Mouse (Mus musculus) neural tube, embryonic 11.5 days (tissue): ENCODE measurements around the gene Gnpnat1. TPM values are rescaled to one million over a fixed set of nuclear protein-coding genes. Genes with fewer than 3 reads are reported as not detected.

Source experiments
- ATAC-seq: fragments of 200-750 bp; cut with Nextera tagmentation; 2 replicates; pipeline ENCODE4 v1.8.0; 2017; ENCODE audit warnings: moderate number of reproducible peaks, mild to moderate bottlenecking, moderate TSS enrichment, moderate library complexity; ENCODE audit not compliant: insufficient read depth, low FRiP score, low TSS enrichment
- DNase-seq: peaks from one replicate; pipeline ENCODE4 v3.0.0-alpha.2; 2015; ENCODE audit warnings: low spot score
- H3K27ac ChIP-seq: fragments of 300-500 bp; sonication (generic); 2 replicates; pipeline ENCODE4 v1.5.1; 2014; ENCODE audit warnings: low read depth, mild to moderate bottlenecking, low read length
- H3K27me3 ChIP-seq: fragments of 300-500 bp; sonication (generic); 2 replicates; pipeline ENCODE4 v1.6.1; 2014; ENCODE audit warnings: mild to moderate bottlenecking, low read length, mixed read lengths; ENCODE audit not compliant: control insufficient read depth, insufficient read depth
- H3K36me3 ChIP-seq: fragments of 300-500 bp; sonication (generic); 2 replicates; pipeline ENCODE4 v1.6.1; 2014; ENCODE audit warnings: mild to moderate bottlenecking, low read length, moderate library complexity, mixed read lengths; ENCODE audit not compliant: control insufficient read depth, insufficient read depth
- H3K4me1 ChIP-seq: fragments of 300-500 bp; sonication (generic); 2 replicates; pipeline ENCODE4 v1.6.1; 2014; ENCODE audit warnings: low read length, mixed read lengths; ENCODE audit not compliant: control insufficient read depth, insufficient read depth
- H3K4me2 ChIP-seq: fragments of 300-500 bp; sonication (generic); 2 replicates; pipeline ENCODE4 v1.6.1; 2014; ENCODE audit warnings: low read depth, mild to moderate bottlenecking, moderate library complexity
- H3K4me3 ChIP-seq: fragments of 300-500 bp; sonication (generic); 2 replicates; pipeline ENCODE4 v1.5.1; 2014; ENCODE audit warnings: low read depth, low read length
- H3K9ac ChIP-seq: fragments of 300-500 bp; sonication (generic); 2 replicates; pipeline ENCODE4 v1.6.1; 2014; ENCODE audit warnings: mild to moderate bottlenecking, low read length
- H3K9me3 ChIP-seq: fragments of 300-500 bp; sonication (generic); 2 replicates; pipeline ENCODE4 v1.6.1; 2016; ENCODE audit warnings: low read length; ENCODE audit not compliant: control insufficient read depth
- WGBS: fragments of 180-500 bp; shearing (Covaris S2); extraction: QIAGEN DNeasy Blood & Tissue Kit; methylation state at CpG from one replicate; pipeline ENCODE4 v1.1.7; 2014; 5-methylcytosine and 5-hydroxymethylcytosine counted together
- polyA plus RNA-seq: library from polyadenylated mRNA; unstranded; fragments of >200 nt; fragmentation: Nextera tagmentation; extraction: Ambion mirVana; gene quantifications from 2 replicates; pipeline ENCODE4 v1.2.1, GENCODE M21; 2014

Gnpnat1 gene
- polyA plus RNA-seq, 1 experiment from 2014 or later: 39.7 TPM

DNA sequence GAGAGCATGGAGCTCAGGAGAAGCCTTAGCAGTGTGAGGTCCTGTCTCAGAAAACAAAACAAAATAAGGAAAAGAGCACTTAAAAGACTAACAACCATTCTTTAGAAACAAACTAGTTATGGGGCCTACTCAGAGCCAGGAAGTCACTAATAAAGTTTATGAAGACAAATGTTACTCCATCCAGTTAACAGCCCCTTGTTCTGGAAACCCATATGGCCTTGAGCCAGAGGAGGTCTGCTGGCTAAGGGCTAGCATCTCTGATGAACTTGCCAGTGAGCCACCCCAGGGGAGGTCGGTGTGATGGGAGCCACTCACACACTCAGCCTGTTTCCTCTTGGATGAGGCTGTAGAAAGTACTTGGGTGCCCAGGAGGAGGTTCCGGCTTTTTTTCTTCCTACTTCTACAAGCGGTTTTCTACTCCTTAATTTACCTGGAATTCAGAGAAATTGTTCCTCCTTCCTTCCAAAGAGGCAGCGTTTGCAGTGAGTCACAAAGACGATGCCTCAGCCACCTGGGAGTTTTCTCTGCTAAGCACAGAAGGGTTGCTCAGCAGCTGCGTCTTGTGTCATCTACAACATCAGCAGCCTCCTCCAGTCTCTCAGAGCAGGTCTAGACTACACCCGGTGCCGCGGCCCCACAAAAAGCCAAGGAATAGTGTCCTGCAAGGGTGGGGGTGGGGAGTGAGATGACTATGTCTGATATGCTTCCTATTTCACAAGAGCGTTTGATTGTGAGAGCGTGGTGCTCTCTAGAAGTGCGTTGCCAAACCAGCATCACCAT lies 38.3 kb upstream of the Gnpnat1 start:
- Histone ChIP-seq H3K27me3 (no peaks in the 10 kb centered on the region), H3K4me1 (no peaks in the 10 kb centered on the region), H3K9ac (no peak overlapping the region), H3K9me3 (no peaks in the 10 kb centered on the region), H3K27ac (no peak overlapping the region), H3K4me2 (no peak overlapping the region), H3K4me3 (no peak overlapping the region), H3K36me3 (no peaks in the 10 kb centered on the region)
- ATAC-seq: no peak
- WGBS: 70% methylated on average over 12 of the region's 12 CpGs
- DNase-seq: no peak

DNA sequence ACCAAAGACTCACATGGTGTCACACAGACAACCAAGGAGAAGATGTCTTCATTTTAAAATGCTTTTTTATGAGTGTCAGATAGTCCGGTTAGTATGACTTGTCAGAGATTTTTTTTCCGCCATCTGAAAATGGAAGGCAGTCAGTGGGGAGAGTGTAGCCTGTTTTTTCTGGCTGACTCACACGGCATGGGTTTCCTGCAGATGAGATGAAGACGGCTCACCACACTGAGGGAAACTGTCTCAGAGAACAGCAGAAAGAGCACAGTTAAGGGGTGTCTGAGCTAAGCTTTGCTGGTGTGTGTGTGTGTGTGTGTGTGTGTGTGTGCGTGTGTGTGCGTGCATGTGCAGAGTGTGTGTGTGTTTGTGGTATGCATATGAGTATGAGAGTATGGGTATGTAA lies 36.6 kb upstream of the Gnpnat1 start:
- DNase-seq (no peak), ATAC-seq (no peak)
- H3K9me3 ChIP-seq: no peaks in the 10 kb centered on the region
- no peak overlapping the region for H3K9ac ChIP-seq
- no peaks in the 10 kb centered on the region for H3K36me3 ChIP-seq
- WGBS: 78% methylated on average over 6 of the region's 6 CpGs
- H3K4me2 ChIP-seq: no peak overlapping the region
- H3K4me3 ChIP-seq: no peak overlapping the region
- no peaks in the 10 kb centered on the region for H3K4me1 ChIP-seq
- H3K27ac ChIP-seq: no peak overlapping the region
- H3K27me3 ChIP-seq: no peaks in the 10 kb centered on the region

DNA sequence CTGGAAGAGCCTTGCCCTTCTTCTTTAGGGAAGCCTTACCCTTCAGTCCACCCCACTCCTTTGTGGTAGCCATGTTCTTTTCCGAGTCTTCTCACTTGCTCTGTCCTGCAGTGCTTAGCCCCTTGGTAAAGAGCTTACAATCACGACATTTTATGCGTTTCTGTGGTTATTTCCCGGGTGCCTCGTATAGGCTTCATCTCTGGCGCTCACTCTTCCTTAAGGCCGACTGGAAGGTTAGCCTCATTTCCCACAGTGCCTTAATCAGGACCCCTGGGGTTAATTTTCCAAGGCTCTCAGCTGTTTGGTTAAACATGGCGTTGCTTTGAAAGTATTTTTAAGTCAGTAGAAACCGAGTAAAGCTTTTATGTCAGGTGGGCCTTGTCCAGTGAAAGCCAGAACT lies 34.7 kb upstream of the Gnpnat1 start:
- no peak overlapping the region for H3K9ac ChIP-seq
- ATAC-seq (no peak), DNase-seq (no peak)
- WGBS: 74% methylated on average over 9 of the region's 9 CpGs
- H3K27me3 ChIP-seq: no peaks in the 10 kb centered on the region
- no peak overlapping the region for H3K4me3 ChIP-seq
- H3K27ac ChIP-seq: no peak overlapping the region
- H3K9me3 ChIP-seq: no peaks in the 10 kb centered on the region
- H3K36me3 ChIP-seq: no peaks in the 10 kb centered on the region
- no peak overlapping the region for H3K4me2 ChIP-seq
- no peaks in the 10 kb centered on the region for H3K4me1 ChIP-seq

DNA sequence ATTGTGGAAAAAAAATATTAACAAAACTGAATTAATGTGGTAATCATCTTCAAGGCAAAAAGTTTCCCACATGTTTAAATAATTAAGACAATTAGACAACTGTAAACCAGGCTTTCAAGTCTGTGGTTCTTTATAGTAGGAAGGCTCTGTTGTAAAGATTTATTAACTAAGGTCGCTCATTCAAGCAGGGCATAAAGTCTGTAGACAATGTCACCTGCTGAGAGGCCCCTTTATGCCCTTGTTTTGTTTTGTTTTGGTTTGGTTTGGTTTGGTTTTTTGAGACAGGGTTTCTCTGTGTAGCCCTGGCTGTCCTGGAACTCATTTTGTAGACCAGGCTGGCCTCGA lies 34.2 kb upstream of the Gnpnat1 start:
- no peak for ATAC-seq
- Histone ChIP-seq H3K4me3 (no peak overlapping the region), H3K4me2 (no peak overlapping the region), H3K4me1 (no peaks in the 10 kb centered on the region), H3K27ac (no peak overlapping the region), H3K9me3 (no peaks in the 10 kb centered on the region), H3K27me3 (no peaks in the 10 kb centered on the region), H3K9ac (no peak overlapping the region), H3K36me3 (no peaks in the 10 kb centered on the region)
- no peak for DNase-seq
- WGBS: 51% methylated on average over 2 of the region's 2 CpGs

DNA sequence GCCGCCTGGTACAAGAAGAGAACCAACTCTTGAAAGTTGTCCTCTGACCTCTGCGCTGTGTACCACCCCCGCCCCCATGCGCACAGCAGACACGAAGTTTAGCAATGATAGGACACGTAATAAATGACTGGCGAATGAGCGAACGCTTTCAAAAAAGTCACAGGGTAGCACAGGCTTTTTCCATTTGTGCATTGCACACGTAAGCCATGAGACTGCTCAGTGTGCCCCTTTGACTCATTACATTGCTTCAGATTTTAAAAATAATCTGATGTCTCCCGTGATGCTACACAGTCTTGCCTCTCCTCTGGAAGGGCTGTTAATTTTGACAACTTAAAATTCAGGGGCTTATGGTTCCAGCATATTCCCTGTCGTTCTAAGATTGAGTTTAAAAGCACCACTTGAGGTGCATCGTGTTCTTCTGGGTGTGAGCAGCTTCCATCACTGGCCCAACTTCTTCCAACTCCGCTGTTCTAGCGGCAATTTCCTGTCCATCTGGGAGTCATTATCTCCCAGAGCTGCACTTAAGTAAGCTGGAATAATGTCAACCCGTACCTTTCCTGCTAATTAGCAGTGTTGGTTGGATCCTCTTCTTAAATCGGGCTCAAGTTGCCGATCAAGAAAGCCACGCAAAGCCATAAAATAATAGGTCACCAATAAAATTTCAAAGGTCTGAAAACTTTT lies 33.7 kb upstream of the Gnpnat1 start:
- 58% methylated on average over 19 of the region's 19 CpGs for WGBS
- no peak overlapping the region for H3K9ac ChIP-seq
- H3K4me3 ChIP-seq: no peak overlapping the region
- no peaks in the 10 kb centered on the region for H3K27me3 ChIP-seq
- H3K4me1 ChIP-seq: no peaks in the 10 kb centered on the region
- H3K4me2 ChIP-seq: no peak overlapping the region
- DNase-seq (no peak), ATAC-seq (no peak)
- no peak overlapping the region for H3K27ac ChIP-seq
- no peaks in the 10 kb centered on the region for H3K36me3 ChIP-seq
- H3K9me3 ChIP-seq: no peaks in the 10 kb centered on the region

DNA sequence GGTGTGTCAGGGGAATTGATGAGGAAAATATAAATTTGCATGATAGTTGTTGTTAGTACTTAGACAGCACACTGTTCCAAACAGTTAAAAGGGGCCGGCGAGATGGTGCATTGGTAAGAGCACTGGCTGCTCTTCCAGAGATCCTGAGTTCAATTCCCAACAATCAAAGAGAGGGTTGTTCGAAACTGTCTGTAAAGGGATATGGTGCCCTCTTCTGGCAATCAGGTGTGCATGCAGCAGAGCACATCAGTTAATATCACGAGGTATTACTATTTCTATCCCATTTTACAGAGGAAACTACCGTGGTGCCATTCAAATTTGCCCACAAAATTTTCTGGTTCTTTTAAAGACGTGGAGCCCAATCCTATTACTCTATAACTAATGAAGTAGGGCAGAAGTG lies 29.5 kb upstream of the Gnpnat1 start:
- 72% methylated on average over 6 of the region's 6 CpGs for WGBS
- Histone ChIP-seq H3K4me3 (no peak overlapping the region), H3K9me3 (peaks cover 7% of the 10 kb centered on the region; the same call in 1 of the 2 replicates), H3K27me3 (no peaks in the 10 kb centered on the region), H3K36me3 (no peaks in the 10 kb centered on the region), H3K27ac (no peak overlapping the region), H3K4me1 (no peaks in the 10 kb centered on the region), H3K9ac (no peak overlapping the region), H3K4me2 (no peak overlapping the region)
- DNase-seq: no peak
- ATAC-seq: no peak

DNA sequence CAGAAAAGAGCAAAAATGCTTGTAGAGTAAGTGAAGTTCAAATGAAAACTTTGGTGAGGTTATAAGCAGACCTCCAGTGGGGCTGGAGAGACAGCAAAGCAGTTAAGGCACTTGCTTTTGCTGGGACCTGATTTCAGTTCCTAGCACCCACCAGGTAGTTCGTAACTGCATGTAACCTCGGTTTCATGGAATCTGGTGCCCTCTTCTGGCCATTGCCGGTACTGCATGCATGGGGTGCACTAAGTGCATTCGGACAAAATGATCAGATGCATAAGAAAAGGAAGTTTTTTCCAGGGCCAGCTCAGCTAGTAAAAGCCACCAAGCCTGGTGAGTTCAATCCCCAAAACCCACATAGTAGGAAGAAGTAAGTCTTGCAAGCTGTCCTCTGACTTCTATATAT lies 27.3 kb upstream of the Gnpnat1 start:
- no peak for ATAC-seq
- Histone ChIP-seq H3K27me3 (no peaks in the 10 kb centered on the region), H3K27ac (no peak overlapping the region), H3K4me1 (no peaks in the 10 kb centered on the region), H3K9ac (no peak overlapping the region), H3K4me2 (no peak overlapping the region), H3K4me3 (no peak overlapping the region), H3K36me3 (no peaks in the 10 kb centered on the region), H3K9me3 (peaks cover 7% of the 10 kb centered on the region; the same call in 1 of the 2 replicates)
- 74% methylated on average over 4 of the region's 4 CpGs for WGBS
- DNase-seq: no peak

DNA sequence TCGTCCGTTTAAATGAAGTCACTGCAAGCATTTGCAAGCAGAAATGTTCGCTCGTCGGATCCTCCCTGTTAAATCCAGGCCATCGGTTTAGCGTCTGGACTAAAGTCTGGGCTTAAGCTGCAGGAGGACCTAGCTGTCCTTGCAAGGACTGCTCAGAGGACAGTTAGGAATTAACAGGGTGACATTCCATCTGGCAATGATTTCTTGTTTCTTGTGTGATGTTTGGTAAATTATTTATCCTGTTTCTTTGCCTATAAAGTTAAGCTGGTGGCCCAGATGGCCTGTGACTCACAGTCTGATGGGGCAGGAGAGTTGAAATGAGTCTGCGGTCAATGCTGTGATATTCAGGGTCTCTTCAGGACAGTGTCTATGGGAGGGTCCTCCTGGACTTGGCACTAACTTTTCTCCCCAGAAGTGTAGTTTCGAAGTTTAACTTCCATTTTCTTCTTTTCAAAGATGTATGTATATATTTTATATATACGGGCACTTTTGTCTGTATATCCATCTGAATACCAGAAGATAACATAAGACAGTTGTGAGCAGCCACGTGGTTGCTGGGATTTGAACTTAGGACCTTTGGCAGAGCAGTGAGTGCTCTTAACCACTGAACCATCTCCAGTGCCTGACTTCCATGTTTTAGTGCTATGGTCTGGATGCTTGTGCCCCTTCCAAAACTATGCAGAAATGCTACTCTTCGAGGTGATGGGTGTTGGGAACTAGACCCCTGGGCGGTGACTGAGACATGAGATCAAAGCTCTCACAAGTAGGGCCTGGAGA lies 25.5 kb upstream of the Gnpnat1 start:
- 91% methylated on average over 13 of the region's 13 CpGs for WGBS

More for the DNA sequence above, 25.5 kb upstream of the Gnpnat1 start:
- Histone ChIP-seq H3K4me1 (no peaks in the 10 kb centered on the region), H3K4me2 (no peak overlapping the region), H3K9ac (no peak overlapping the region), H3K9me3 (peaks cover 7% of the 10 kb centered on the region; the same call in 1 of the 2 replicates), H3K36me3 (no peaks in the 10 kb centered on the region), H3K27ac (no peak overlapping the region), H3K4me3 (no peak overlapping the region), H3K27me3 (no peaks in the 10 kb centered on the region)
- ATAC-seq (no peak), DNase-seq (no peak)
